Comparison of ENCODE assay signal across 14 mouse cellular contexts in the genomic region with DNA sequence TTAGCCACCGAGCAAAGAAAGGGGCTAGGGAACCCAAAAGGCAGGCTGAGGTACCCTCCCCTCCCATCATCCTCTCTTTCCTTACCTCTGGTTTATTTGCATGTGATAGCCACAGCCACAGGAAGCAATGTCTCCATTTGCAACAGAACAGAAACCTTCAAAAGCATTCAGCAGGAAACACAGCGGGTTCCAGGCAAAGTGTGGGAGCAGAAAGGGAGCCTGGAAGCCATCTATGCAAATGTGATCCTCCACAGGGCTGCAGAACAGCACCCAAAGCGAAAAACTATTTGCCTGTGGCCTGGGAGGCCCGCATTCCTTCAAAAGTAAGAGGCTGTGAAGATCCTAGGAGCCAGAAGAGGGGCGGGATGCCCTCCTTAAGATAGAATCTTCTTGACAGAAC.
"Had no signal": no experiment of that assay in that cellular context is flagged by ENCODE, and none has a peak within 500 bp of the region (broad histone marks: within the 10 kb centered on the region; RNA-seq: fewer than 3 reads in every experiment).

No protein-coding gene starts in this region.

- ATAC-seq: liver, embryonic 12.5 days had no signal

- H3K4me2 ChIP-seq: limb, embryonic 15.5 days; liver, embryonic 12.5 days; lung, embryonic 15.5 days; neural tube, embryonic 12.5 days had no signal

- H3K27ac ChIP-seq: limb, embryonic 15.5 days; liver, embryonic 12.5 days; lung, embryonic 15.5 days; macrophage; neural tube, embryonic 12.5 days; stomach, postnatal 0 days had no signal

- H3K4me3 ChIP-seq: limb, embryonic 15.5 days; liver, embryonic 12.5 days; lung, embryonic 15.5 days; megakaryocyte, embryonic 14.5 days; neural tube, embryonic 12.5 days had no signal

- H3K36me3 ChIP-seq: limb, embryonic 15.5 days; liver, embryonic 12.5 days; lung, embryonic 15.5 days; neural tube, embryonic 12.5 days had no signal

- DNase-seq: kidney, postnatal 25 days; layer of hippocampus, adult 9-11 months; layer of hippocampus, postnatal 36 days; lung, postnatal 14 days; midbrain, embryonic 14.5 days; thymus, adult 2 months; thymus, postnatal 25 days had no signal

- H3K9ac ChIP-seq: limb, embryonic 15.5 days; liver, embryonic 12.5 days; lung, embryonic 15.5 days; neural tube, embryonic 12.5 days had no signal

- H3K4me1 ChIP-seq: limb, embryonic 15.5 days; liver, embryonic 12.5 days; megakaryocyte, embryonic 14.5 days had no signal

- H3K9me3 ChIP-seq: limb, embryonic 15.5 days; liver, embryonic 12.5 days; lung, embryonic 15.5 days; neural tube, embryonic 12.5 days had no signal

- H3K27me3 ChIP-seq: lung, embryonic 15.5 days; megakaryocyte, embryonic 14.5 days; neural tube, embryonic 12.5 days had no signal
